Mouse (Mus musculus) lung, embryonic 16.5 days (tissue): Measurements from ENCODE around the gene Ppl. TPM values are rescaled to one million over a fixed set of nuclear protein-coding genes. Genes with fewer than 3 reads are reported as not detected.

Experiments used
- polyA plus RNA-seq: library from polyadenylated mRNA; unstranded; fragments of >200 nt; fragmentation: Nextera tagmentation; extraction: Ambion mirVana; gene quantifications from 2 replicates; pipeline ENCODE4 v1.2.1, GENCODE M21; 2015

Ppl gene
- polyA plus RNA-seq, 1 experiment from 2014 or later, result 8.7 TPM

Other genes starting within 250 kb of the Ppl start
- gene Mgrn1, start 246.2 kb downstream of the Ppl start, polyA plus RNA-seq, result 97.9 and 99.3 TPM in 2 replicates
- gene Nudt16l1, start 193.7 kb downstream of the Ppl start, polyA plus RNA-seq, result 144 and 152 TPM in 2 replicates
- 55.3 and 55.4 TPM in 2 replicates for gene Anks3, start 168.2 kb downstream of the Ppl start, polyA plus RNA-seq
- gene Sept12, start 134.6 kb downstream of the Ppl start, polyA plus RNA-seq, result 0.21 TPM in 1 of 2 replicates, not detected in the other
- 45.1 and 46.8 TPM in 2 replicates for gene Smim22, start 125.1 kb downstream of the Ppl start, polyA plus RNA-seq
- 58.8 and 62.4 TPM in 2 replicates for gene Rogdi, start 118.9 kb downstream of the Ppl start, polyA plus RNA-seq
- gene Glyr1, start 82.6 kb downstream of the Ppl start, polyA plus RNA-seq, result 145 and 150 TPM in 2 replicates
- 15.5 and 17.9 TPM in 2 replicates for gene Ubn1, start 82.4 kb downstream of the Ppl start, polyA plus RNA-seq
- 0.65 and 0.78 TPM in 2 replicates for gene Sec14l5, start 14.7 kb upstream of the Ppl start, polyA plus RNA-seq
- gene Nagpa, start 71.6 kb upstream of the Ppl start, polyA plus RNA-seq, result 22.1 and 23.5 TPM in 2 replicates
- gene AU021092, start 89.9 kb upstream of the Ppl start, polyA plus RNA-seq, result 60.9 and 81.8 TPM in 2 replicates
- gene Alg1, start 101.2 kb upstream of the Ppl start, polyA plus RNA-seq, result 32.7 and 34.1 TPM in 2 replicates
- gene Eef2kmt, start 123.6 kb upstream of the Ppl start, polyA plus RNA-seq, result 24.8 and 30.5 TPM in 2 replicates